Mouse (Mus musculus) midbrain, embryonic 10.5 days (tissue): ENCODE measurements around the gene Olfr195. TPM values are rescaled to one million over a fixed set of nuclear protein-coding genes. Genes with fewer than 3 reads are reported as not detected.
"Not testable (repeated sequence)": the region's sequence is repeated elsewhere in the genome, so short reads cannot be mapped to it uniquely, and the experiment has no call there.

ENCODE experiments used
- DNase-seq: peaks from one replicate; pipeline ENCODE4 v3.0.0-alpha.2; 2017; ENCODE audit warnings: low spot score
- H3K27ac ChIP-seq: fragments of 300-500 bp; sonication (generic); replicated peaks from 2 replicates; pipeline ENCODE4 v1.5.1; 2016; ENCODE audit warnings: mild to moderate bottlenecking
- H3K27me3 ChIP-seq: fragments of 300-500 bp; sonication (generic); 2 replicates; pipeline ENCODE4 v1.6.1; 2016; ENCODE audit warnings: low read depth, mild to moderate bottlenecking; ENCODE audit not compliant: poor library complexity, severe bottlenecking
- H3K36me3 ChIP-seq: fragments of 300-500 bp; sonication (generic); 2 replicates; pipeline ENCODE4 v1.6.1; 2016; ENCODE audit warnings: mild to moderate bottlenecking, moderate library complexity
- H3K4me1 ChIP-seq: fragments of 300-500 bp; sonication (generic); 2 replicates; pipeline ENCODE4 v1.6.1; 2016
- H3K4me3 ChIP-seq: fragments of 300-500 bp; sonication (generic); 2 replicates; pipeline ENCODE4 v1.5.1; 2016; ENCODE audit warnings: mild to moderate bottlenecking, moderate library complexity
- H3K9me3 ChIP-seq: fragments of 300-500 bp; sonication (generic); replicated peaks from 2 replicates; pipeline ENCODE4 v1.6.1; 2016; ENCODE audit warnings: mild to moderate bottlenecking
- WGBS: fragments of 180-500 bp; shearing (Covaris S2); methylation state at CpG from one replicate; pipeline ENCODE4 v1.1.7; 2016; 5-methylcytosine and 5-hydroxymethylcytosine counted together
- polyA plus RNA-seq: library from polyadenylated mRNA; unstranded; fragments of >200 nt; fragmentation: Nextera tagmentation; extraction: Ambion mirVana; gene quantifications from 2 replicates; pipeline ENCODE4 v1.2.1, GENCODE M21; 2016

Olfr195 gene
- polyA plus RNA-seq, result not detected in 2 replicates

GRCm38 (mm10) chr16:59146746-59147145 lies at the start of gene Olfr195:
Gene Olfr195 (plus strand): TSS chr16:59147046.
- 89% methylated on average over 1 of the region's 1 CpGs for WGBS
- H3K36me3 ChIP-seq, result no peaks in the 10 kb centered on the region
- no peak within 1 kb of the TSS for H3K27ac ChIP-seq
- H3K4me1 ChIP-seq, result no peaks in the 10 kb centered on the region
- H3K9me3 ChIP-seq, result no peaks in the 10 kb centered on the region
- no peaks in the 10 kb centered on the region for H3K27me3 ChIP-seq
- no peak within 1 kb of the TSS for H3K4me3 ChIP-seq
- DNase-seq, result no peak

- 86% methylated on average over 2 of the region's 2 CpGs for WGBS
- H3K4me1 ChIP-seq, result no peaks in the 10 kb centered on the region
- no peak for DNase-seq
These were observed 41.5 kb upstream of the Olfr195 start for GRCm38 (mm10) chr16:59105312-59105711.

GRCm38 (mm10) chr16:59108522-59108921 lies 38.3 kb upstream of the Olfr195 start:
- not testable (repeated sequence) for H3K27ac ChIP-seq, H3K4me3 ChIP-seq, H3K4me1 ChIP-seq, H3K27me3 ChIP-seq, DNase-seq, H3K9me3 ChIP-seq, H3K36me3 ChIP-seq
- WGBS, result 80% methylated on average over 5 of the region's 5 CpGs

More at GRCm38 (mm10) chr16:59105312-59105711, 41.5 kb upstream of the Olfr195 start:
- Histone ChIP-seq H3K27me3 (no peaks in the 10 kb centered on the region), H3K9me3 (no peaks in the 10 kb centered on the region), H3K27ac (no peak overlapping the region), H3K4me3 (no peak overlapping the region), H3K36me3 (no peaks in the 10 kb centered on the region)

- H3K27ac ChIP-seq, result no peak within 1 kb of the TSS
- no peak within 1 kb of the TSS for H3K4me3 ChIP-seq
- no peak for DNase-seq
- H3K27me3 ChIP-seq, result no peaks in the 10 kb centered on the region
- no peaks in the 10 kb centered on the region for H3K36me3 ChIP-seq
- WGBS, result 89% methylated on average over 1 of the region's 1 CpGs
- no peaks in the 10 kb centered on the region for H3K4me1 ChIP-seq
- no peaks in the 10 kb centered on the region for H3K9me3 ChIP-seq
These were observed 35.1 kb upstream of the Olfr195 start, which contains the start of gene Olfr193 for GRCm38 (mm10) chr16:59111781-59112180. Gene Olfr193 (minus strand): TSS chr16:59111881.

GRCm38 (mm10) chr16:59120969-59121368 lies 25.9 kb upstream of the Olfr195 start, which contains the start of gene Olfr194:
Gene Olfr194 (minus strand): TSS chr16:59121069.
- H3K36me3 ChIP-seq, result no peaks in the 10 kb centered on the region
- H3K27ac ChIP-seq, result no peak within 1 kb of the TSS
- no peaks in the 10 kb centered on the region for H3K4me1 ChIP-seq
- H3K27me3 ChIP-seq, result no peaks in the 10 kb centered on the region
- no peaks in the 10 kb centered on the region for H3K9me3 ChIP-seq
- DNase-seq, result no peak
- H3K4me3 ChIP-seq, result no peak within 1 kb of the TSS

- Histone ChIP-seq H3K27ac (no peak overlapping the region), H3K27me3 (no peaks in the 10 kb centered on the region), H3K36me3 (no peaks in the 10 kb centered on the region), H3K4me3 (no peak overlapping the region), H3K9me3 (peaks cover 13% of the 10 kb centered on the region; the same call in 1 of the 2 replicates), H3K4me1 (no peaks in the 10 kb centered on the region)
- DNase-seq, result no peak
- 93% methylated on average over 1 of the region's 1 CpGs for WGBS
These were observed 16.1 kb upstream of the Olfr195 start for GRCm38 (mm10) chr16:59130740-59131139.

- H3K27ac ChIP-seq, result no peak overlapping the region
- H3K9me3 ChIP-seq, result no peaks in the 10 kb centered on the region
- DNase-seq, result no peak
- H3K4me1 ChIP-seq, result no peaks in the 10 kb centered on the region
- H3K36me3 ChIP-seq, result no peaks in the 10 kb centered on the region
- H3K27me3 ChIP-seq, result no peaks in the 10 kb centered on the region
- no peak overlapping the region for H3K4me3 ChIP-seq
These were observed 5.7 kb upstream of the Olfr195 start for GRCm38 (mm10) chr16:59141105-59141504.

GRCm38 (mm10) chr16:59151996-59152395 lies 5.2 kb downstream of the Olfr195 start:
- Histone ChIP-seq H3K27ac (no peak overlapping the region), H3K4me3 (no peak overlapping the region), H3K27me3 (no peaks in the 10 kb centered on the region), H3K9me3 (no peaks in the 10 kb centered on the region), H3K4me1 (no peaks in the 10 kb centered on the region), H3K36me3 (no peaks in the 10 kb centered on the region)
- DNase-seq, result no peak
- 86% methylated on average over 2 of the region's 2 CpGs for WGBS

- Histone ChIP-seq H3K4me1 (no peaks in the 10 kb centered on the region), H3K27ac (no peak within 1 kb of the TSS), H3K9me3 (peaks cover 6% of the 10 kb centered on the region; the same call in 1 of the 2 replicates), H3K27me3 (no peaks in the 10 kb centered on the region), H3K4me3 (no peak within 1 kb of the TSS), H3K36me3 (no peaks in the 10 kb centered on the region)
- 80% methylated on average over 3 of the region's 3 CpGs for WGBS
- DNase-seq, result no peak
These were observed 23.5 kb downstream of the Olfr195 start, which contains the start of gene Olfr196 for GRCm38 (mm10) chr16:59170354-59170753. Gene Olfr196 (minus strand): TSS chr16:59170454.

Other genes starting within 250 kb of the Olfr195 start
- not detected in 2 replicates for gene Olfr181, start 218.3 kb upstream of the Olfr195 start, polyA plus RNA-seq
- gene Olfr180, start 217.7 kb upstream of the Olfr195 start, polyA plus RNA-seq, result not detected in 2 replicates
- not detected in 2 replicates for gene Olfr183, start 151.7 kb upstream of the Olfr195 start, polyA plus RNA-seq
- not detected in 2 replicates for gene Olfr186, start 116.8 kb upstream of the Olfr195 start, polyA plus RNA-seq
- gene Olfr187, start 107.3 kb upstream of the Olfr195 start, polyA plus RNA-seq, result not detected in 2 replicates
- not detected in 2 replicates for gene Olfr190, start 69.0 kb upstream of the Olfr195 start, polyA plus RNA-seq
- gene Olfr191, start 57.2 kb upstream of the Olfr195 start, polyA plus RNA-seq, result not detected in 2 replicates
- gene Olfr193, start 35.2 kb upstream of the Olfr195 start, polyA plus RNA-seq, result not detected in 2 replicates
- gene Olfr194, start 26.0 kb upstream of the Olfr195 start, polyA plus RNA-seq, result not detected in 2 replicates
- not detected in 2 replicates for gene Olfr196, start 23.4 kb downstream of the Olfr195 start, polyA plus RNA-seq
- not detected in 2 replicates for gene Olfr198, start 56.5 kb downstream of the Olfr195 start, polyA plus RNA-seq
- gene Olfr199, start 72.7 kb downstream of the Olfr195 start, polyA plus RNA-seq, result not detected in 2 replicates
- gene Olfr201, start 125.6 kb downstream of the Olfr195 start, polyA plus RNA-seq, result 0.09 TPM in 1 of 2 replicates, not detected in the other
- not detected in 2 replicates for gene Olfr202, start 139.7 kb downstream of the Olfr195 start, polyA plus RNA-seq
- not detected in 2 replicates for gene Olfr203, start 151.8 kb downstream of the Olfr195 start, polyA plus RNA-seq
- gene Olfr204, start 171.2 kb downstream of the Olfr195 start, polyA plus RNA-seq, result not detected in 2 replicates
- gene Olfr205, start 184.1 kb downstream of the Olfr195 start, polyA plus RNA-seq, result not detected in 2 replicates
- gene Olfr206, start 202.2 kb downstream of the Olfr195 start, polyA plus RNA-seq, result not detected in 2 replicates
- gene Olfr209, start 216.9 kb downstream of the Olfr195 start, polyA plus RNA-seq, result not detected in 2 replicates